Mouse (Mus musculus): ENCODE data around the gene Wnt3.
"Not testable (repeated sequence)": the region's sequence is repeated elsewhere in the genome, so short reads cannot be mapped to it uniquely, and the experiment has no call there.

Gene Wnt3

DNA sequence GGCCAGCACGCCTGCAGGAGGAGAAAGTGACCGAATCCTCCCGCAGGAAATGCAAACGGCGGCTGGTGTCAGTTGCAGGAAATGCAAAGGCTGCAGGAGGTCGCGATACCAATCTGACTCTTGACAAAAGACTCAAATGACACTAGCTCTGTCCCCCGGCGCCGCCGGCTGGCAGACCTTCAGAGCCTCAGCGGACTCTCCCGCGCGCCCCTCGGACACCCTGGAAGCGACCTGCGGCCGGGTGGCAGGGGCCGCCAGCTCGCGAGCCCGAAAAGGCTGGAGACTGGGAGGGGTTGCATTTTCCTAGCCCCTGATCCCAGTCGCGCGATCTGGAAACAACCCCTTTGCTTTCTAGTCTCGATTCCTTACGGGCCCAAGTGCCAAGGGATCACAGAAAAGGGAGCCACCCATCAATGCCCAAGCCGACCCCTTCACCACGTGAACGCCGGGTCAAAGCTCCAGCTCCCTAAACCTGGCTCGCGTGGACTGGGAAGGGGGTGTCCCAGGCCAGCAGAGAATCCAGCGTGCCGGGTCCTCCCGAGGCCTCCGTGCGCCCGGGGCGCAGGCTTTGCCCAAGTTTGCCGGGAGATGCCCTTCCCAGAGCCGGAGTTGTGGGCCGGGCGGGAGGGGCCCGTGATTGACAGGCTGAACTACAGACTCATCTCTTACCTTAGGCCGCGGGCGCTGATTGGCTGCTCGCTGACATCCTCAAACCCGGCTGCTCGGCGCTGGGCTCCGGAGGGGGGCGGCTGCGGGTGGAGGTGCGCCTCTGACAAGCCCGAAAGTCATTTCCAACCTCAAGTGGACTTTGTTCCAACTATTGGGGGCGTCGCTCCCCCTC, at the start of gene Wnt3:
Gene Wnt3 (plus strand): TSS at position 764 of the 841 bp plus-strand sequence.
- peak; percentile 58 for DNase-seq

GRCm38 (mm10) chr11:103724331-103724771, 49.6 kb upstream of the Wnt3 start:
- no peak for DNase-seq

DNA sequence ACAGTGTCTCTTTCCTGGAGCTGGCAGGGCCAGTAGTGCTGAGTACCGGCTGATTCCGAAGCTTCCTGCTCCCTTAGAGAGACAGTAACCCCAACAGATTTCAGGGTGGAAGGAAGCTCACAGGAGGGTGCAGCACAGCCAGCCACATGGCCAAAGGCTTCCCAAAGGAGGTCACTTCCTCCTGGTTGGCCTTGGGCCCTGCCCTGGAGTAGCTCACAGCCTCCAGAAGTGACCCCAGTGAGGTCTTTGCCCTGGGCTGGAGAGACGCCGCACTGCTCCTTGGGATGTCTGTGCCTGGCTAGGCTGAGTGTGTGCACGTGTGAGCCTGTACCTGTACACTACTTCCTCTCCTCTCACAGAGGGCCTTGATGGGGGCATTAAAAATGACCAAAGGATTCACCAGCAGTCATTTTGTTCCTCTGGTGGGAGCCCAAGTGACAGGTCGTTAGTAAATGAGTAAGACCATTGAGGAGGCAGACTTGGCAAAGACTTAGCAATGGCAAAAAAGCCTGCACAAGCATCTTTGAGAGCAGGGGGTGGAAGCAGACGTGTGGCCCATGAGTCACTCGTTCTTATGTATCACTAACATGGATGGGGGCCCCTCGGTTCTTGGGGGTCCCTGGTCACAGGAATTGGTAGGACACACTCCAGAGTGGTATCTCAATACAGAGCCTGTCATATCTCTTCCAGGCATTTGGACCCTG, 44.5 kb upstream of the Wnt3 start:
- DNase-seq: no peak

DNA sequence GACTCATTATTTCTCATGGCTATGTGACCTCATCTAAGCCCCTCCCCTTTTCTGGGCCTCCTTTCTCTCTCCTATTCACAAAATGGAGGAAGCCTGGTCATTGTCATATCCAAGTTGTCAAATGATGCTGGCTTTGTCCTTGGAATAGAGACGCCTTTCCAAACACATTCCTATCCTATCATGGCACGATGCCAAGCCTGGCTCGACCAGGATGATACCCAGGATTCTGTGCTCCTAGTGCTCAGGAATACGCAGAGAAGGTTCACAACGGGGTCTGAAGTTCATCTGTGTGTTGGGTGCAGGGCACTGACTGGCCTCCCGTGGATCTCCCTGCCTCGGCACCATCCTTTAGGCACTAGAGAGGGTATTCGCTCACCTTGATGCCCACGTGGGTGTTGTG, 42.4 kb upstream of the Wnt3 start:
- DNase-seq: no peak

DNA sequence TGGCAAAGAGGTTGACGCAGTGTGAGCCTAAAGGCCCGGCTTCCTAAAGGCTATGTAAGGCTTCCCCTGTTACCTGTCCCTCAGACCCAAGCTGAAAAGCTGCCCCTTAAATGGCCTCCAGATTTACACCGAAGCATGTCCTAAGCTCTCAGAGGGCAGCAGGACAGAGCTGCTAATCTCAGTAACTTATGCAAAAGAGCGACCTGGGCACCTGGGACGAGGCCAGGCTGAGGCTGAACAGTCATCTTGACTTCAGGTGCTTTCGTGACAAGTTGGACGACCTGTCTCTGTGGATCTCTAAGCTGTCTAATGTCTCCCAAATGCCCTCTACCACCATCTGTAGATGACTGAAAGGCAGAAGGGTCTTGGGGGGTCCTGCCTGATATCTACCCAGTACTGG, 41.6 kb upstream of the Wnt3 start:
- DNase-seq: no peak

DNA sequence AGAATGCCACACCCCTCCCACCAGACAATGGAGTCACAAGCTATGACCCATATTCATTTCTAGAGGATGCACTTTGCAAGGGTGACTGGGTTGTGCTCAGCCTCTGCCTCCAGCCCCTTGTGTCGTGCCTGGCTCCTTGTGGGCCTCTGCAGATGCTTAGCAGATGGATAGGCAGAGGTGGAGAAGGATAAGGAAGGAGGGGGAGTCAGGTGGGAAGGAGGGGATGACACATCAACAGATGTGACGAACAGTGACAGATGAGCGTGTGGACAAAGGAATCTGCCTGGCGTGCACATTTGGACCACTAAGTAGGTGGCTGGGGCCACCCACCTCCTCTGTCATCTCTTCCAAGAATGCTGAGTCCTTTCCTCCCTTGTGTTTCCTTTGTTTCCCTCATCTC, 40.9 kb upstream of the Wnt3 start:
- DNase-seq: no peak

DNA sequence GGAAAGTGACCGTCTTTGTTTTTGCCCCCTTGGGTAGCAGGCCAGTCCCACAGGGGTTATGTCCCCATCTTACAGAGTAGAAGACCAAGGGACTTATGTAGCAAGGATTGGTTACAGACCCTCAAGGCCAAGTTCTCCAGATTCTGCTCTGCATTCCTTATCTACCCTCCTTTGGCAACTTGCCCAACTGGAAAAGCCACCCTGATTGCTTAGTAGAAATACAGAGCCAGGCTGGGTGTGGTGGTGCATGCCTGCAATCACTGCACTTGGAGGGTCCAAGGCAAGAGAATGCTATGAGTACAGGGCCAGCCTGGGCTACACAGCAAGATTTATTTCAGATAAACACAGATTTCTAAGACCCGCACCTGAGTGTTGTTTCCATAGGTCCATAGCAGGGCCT, 40.0 kb upstream of the Wnt3 start:
- DNase-seq: no peak

DNA sequence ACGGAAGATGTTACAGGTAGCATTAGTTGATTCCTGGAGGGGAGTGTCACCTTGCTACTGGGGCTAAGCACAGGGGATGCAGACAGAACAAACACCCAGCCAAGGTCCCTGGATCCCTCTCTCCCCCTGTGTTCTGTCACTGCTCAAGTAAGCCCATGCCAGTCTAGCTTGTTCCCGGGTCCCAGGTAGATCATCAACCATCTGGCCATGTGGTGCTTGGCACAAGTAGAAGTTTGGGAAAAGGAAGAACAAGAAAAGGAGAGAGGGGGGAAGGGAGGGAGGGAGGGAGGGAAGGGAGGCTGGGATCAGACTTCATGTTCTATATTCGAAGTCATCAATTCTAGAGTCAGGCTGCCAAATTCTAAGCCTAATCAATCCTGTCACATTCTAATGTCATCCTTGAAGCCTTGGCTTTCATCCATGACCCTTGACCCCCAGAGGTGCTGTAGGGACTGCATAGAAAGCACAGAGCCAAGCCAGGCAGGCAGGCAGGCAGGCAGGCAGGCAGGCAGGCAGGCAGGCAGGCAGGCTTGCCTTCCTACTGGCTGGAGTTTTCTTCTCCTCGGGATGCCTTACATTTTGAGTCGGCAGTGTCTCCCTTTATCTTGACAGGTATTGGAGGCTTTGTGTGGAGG, 39.4 kb upstream of the Wnt3 start:
- DNase-seq: no peak

- DNase-seq: no peak
Measured at GRCm38 (mm10) chr11:103735046-103735781, 38.7 kb upstream of the Wnt3 start.

- DNase-seq: no peak
Measured at GRCm38 (mm10) chr11:103749306-103750089, 24.5 kb upstream of the Wnt3 start, which contains the start of gene Wnt9b. TSS of gene Wnt9b (minus strand) at chr11:103749821.

GRCm38 (mm10) chr11:103750612-103751011, 23.3 kb upstream of the Wnt3 start:
- DNase-seq: no peak

GRCm38 (mm10) chr11:103758054-103758453, 15.9 kb upstream of the Wnt3 start:
- DNase-seq: no peak

GRCm38 (mm10) chr11:103758706-103759105, 15.2 kb upstream of the Wnt3 start:
- DNase-seq: peak; percentile 68

- no peak for DNase-seq
Measured at GRCm38 (mm10) chr11:103760101-103760500, 13.8 kb upstream of the Wnt3 start.

DNA sequence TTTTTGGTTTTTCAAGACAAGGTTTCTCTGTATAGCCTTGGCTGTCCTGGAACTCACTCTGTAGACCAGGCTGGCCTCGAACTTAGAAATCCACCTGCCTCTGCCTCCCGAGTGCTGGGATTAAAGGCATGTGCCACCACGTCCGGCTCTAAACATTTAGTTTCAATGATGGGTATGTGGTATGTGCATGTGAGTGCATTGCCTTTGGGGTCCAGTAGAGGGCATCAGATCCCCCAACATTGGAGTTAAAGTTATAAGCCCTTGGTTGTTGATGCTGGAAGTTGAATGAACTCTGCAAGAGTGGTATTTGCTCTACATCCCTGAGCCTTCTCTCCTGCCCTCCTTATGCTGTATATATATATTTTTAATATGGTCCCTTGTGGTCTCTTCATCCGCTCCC, 13.1 kb upstream of the Wnt3 start:
- not testable (repeated sequence) for DNase-seq

GRCm38 (mm10) chr11:103763410-103764163, 10.4 kb upstream of the Wnt3 start:
- DNase-seq: peak; percentile 34

DNA sequence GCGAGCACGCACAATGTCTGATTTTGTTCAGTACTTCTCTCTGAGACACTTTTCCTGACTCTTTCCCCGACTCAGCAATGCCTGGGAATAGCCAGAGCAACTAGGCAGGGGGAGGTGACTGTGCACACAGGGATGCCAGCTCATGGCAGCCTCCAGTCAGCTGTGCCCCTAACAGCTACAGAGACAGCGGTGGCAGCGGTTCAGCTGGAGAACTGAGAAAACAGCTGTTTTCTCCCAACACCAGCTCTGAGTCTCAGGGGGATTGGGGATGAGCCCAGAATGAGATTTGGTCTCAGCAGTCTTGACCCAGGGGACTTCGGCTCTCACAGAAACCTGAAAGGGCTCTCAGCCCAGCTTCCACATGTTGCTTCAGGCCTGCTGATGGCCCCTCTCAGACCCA, 9.3 kb upstream of the Wnt3 start:
- no peak for DNase-seq

- DNase-seq: no peak
Measured at GRCm38 (mm10) chr11:103765556-103766011, 8.4 kb upstream of the Wnt3 start.

- DNase-seq: peak; percentile 9
Measured at GRCm38 (mm10) chr11:103771160-103771817, 2.7 kb upstream of the Wnt3 start.
